ENCODE assay signal across 8 mouse cellular contexts in the genomic region with DNA sequence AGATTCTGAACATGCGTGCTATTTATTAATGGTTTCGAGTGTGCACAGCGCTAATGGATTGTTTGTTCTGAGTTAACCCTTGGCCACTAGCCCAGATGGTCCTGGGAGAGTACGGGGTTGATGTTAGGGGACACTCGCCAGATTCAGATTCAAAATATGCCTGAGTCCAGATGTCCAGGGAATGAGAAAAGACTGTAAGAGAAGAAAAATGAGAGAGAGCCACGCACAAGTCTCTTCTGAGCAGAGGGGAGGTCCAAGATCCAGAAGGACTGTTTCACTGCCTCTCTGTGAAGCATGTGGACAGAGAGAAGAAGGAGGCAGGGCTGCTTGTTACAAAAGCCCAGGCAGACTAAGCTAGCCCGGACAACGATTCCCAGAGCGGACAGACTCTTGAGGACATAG. TPM values are rescaled to one million over a fixed set of nuclear protein-coding genes. Genes with fewer than 3 reads are reported as not detected.
DNase-seq lines count a peak whose midpoint lies in the region; ATAC-seq and TF ChIP-seq lines count a peak whose summit lies in the region.

No protein-coding gene starts in this region.

- TF ChIP-seq CTCF in heart, adult 2 months (IDR thresholded peaks at IDR 0.05) = no peak

- peak; percentile 74 to 77 for DNase-seq in heart, adult 2 months
- DNase-seq in adrenal gland, postnatal 25 days = peak; percentile 21
- peak; percentile 80 for DNase-seq in heart, postnatal 4 days
- no peak for DNase-seq in embryo, embryonic 10.5 days (ENCODE audit: low spot score)
- DNase-seq in layer of hippocampus, adult 9-10 months (ENCODE audit: low spot score) = no peak
- DNase-seq in spleen, postnatal 36 days (ENCODE audit: low spot score in 2 of 2) = no peak

- TF ChIP-seq EP300 in heart, adult 2 months (IDR thresholded peaks at IDR 0.05; ENCODE audit: insufficient read depth, low read depth, low read length) = no peak

- H3K4me3 ChIP-seq in heart, adult 2 months = no peak overlapping the region
- no peak overlapping the region for H3K4me3 ChIP-seq in heart, embryonic 11.5 days (ENCODE audit: low read depth, low read length)
- no peak overlapping the region for H3K4me3 ChIP-seq in lung, embryonic 16.5 days (ENCODE audit: low read length)

- TF ChIP-seq POLR2A in heart, adult 2 months (IDR thresholded peaks at IDR 0.05; ENCODE audit: insufficient read depth, low read depth, low read length) = peak; percentile 44; the same call in 1 of the 2 replicates

- H3K27me3 ChIP-seq in heart, adult 2 months (ENCODE audit: control insufficient read depth, insufficient read depth, low read length) = no peaks in the 10 kb centered on the region
- H3K27me3 ChIP-seq in heart, embryonic 11.5 days (ENCODE audit: control insufficient read depth, insufficient read depth, low read length) = no peaks in the 10 kb centered on the region
- H3K27me3 ChIP-seq in lung, embryonic 16.5 days (ENCODE audit: control insufficient read depth, insufficient read depth, low read depth, low read length) = no peaks in the 10 kb centered on the region

- H3K27ac ChIP-seq in heart, adult 2 months = peak overlapping the region; percentile 62
- H3K27ac ChIP-seq in heart, embryonic 11.5 days (ENCODE audit: low read depth, low read length) = no peak overlapping the region
- H3K27ac ChIP-seq in lung, embryonic 16.5 days (ENCODE audit: low read length) = peak overlapping the region; percentile 86

- H3K36me3 ChIP-seq in heart, adult 2 months (ENCODE audit: control insufficient read depth, insufficient read depth, low read length) = no peaks in the 10 kb centered on the region
- no peaks in the 10 kb centered on the region for H3K36me3 ChIP-seq in heart, embryonic 11.5 days (ENCODE audit: control insufficient read depth, insufficient read depth, low read length)
- no peaks in the 10 kb centered on the region for H3K36me3 ChIP-seq in lung, embryonic 16.5 days (ENCODE audit: control insufficient read depth, insufficient read depth, low read length)

- no peaks in the 10 kb centered on the region for H3K9me3 ChIP-seq in heart, embryonic 11.5 days (replicated peaks; ENCODE audit: control insufficient read depth, low read length)
- no peaks in the 10 kb centered on the region for H3K9me3 ChIP-seq in lung, embryonic 16.5 days (ENCODE audit: control insufficient read depth, low read length)

- no peak overlapping the region for H3K9ac ChIP-seq in heart, adult 2 months (ENCODE audit: low read depth, low read length)
- H3K9ac ChIP-seq in heart, embryonic 11.5 days (ENCODE audit: low read depth, low read length) = no peak overlapping the region
- H3K9ac ChIP-seq in lung, embryonic 16.5 days (ENCODE audit: low read length) = peak overlapping the region; percentile 26; the same call in 1 of the 2 replicates

- WGBS in heart, adult 2 months = 34% methylated on average over 9 of the region's 9 CpGs
- WGBS in heart, embryonic 11.5 days (ENCODE audit: insufficient replicate concordance) = 71% methylated on average over 9 of the region's 9 CpGs
- 14% methylated on average over 9 of the region's 9 CpGs for WGBS in lung, embryonic 16.5 days

- H3K4me2 ChIP-seq in heart, embryonic 11.5 days = no peak overlapping the region
- peak overlapping the region; percentile 41 for H3K4me2 ChIP-seq in lung, embryonic 16.5 days (ENCODE audit: low read depth, low read length)

- no peaks in the 10 kb centered on the region for H3K79me2 ChIP-seq in heart, adult 2 months (replicated peaks; ENCODE audit: control insufficient read depth, insufficient read depth, low read length)

- no peak for ATAC-seq in heart, embryonic 11.5 days (replicated peaks; ENCODE audit: insufficient number of reproducible peaks, low FRiP score, low TSS enrichment)
- ATAC-seq in lung, embryonic 16.5 days (ENCODE audit: low read depth) = peak; percentile 84

- peaks cover 2% of the 10 kb centered on the region; the same call in 1 of the 2 replicates for H3K4me1 ChIP-seq in heart, adult 2 months (ENCODE audit: control insufficient read depth, insufficient read depth, low read length)
- H3K4me1 ChIP-seq in heart, embryonic 11.5 days (ENCODE audit: control insufficient read depth, insufficient read depth, low read length) = 0 out of 2 replicates have a peak, but pooled peaks cover 3% of the 10 kb centered on the region
- peaks cover 19% of the 10 kb centered on the region for H3K4me1 ChIP-seq in lung, embryonic 16.5 days (replicated peaks; ENCODE audit: control insufficient read depth, insufficient read depth, low read length)

- intact Hi-C loops in heart, adult 2 months (cut with DNase I) = no loop called here

RNA-seq across cellular contexts. Expression of gene Plac8, which starts 33.8 kb away (rescaled TPM):
- total RNA-seq in heart, adult 2 months (2021) = 1 to 10 TPM; 1.5 to 3.1 TPM
- 3.7 and 8.0 TPM in 2 replicates for polyA plus RNA-seq in heart, adult 2 months (2012; rRNA removed)
- 7.1 and 8.2 TPM in 2 replicates for polyA plus RNA-seq in heart, embryonic 11.5 days (2014; fragmentation: Nextera tagmentation; extraction: Ambion mirVana)
- total RNA-seq in adrenal gland, postnatal 25 days (2021) = 5.5 and 9.6 TPM in 2 replicates
- 1 to 10 TPM; 2.8 to 3.0 TPM for total RNA-seq in heart, postnatal 4 days (2021)
- 12.5 and 16.7 TPM in 2 replicates for polyA plus RNA-seq in lung, embryonic 16.5 days (2015; fragmentation: Nextera tagmentation; extraction: Ambion mirVana)

Comparison
In these comparisons a context has a peak if more than half of its experiments do, and no peak if none do; other contexts are left out.
1. DNase-seq: peak in heart, adult 2 months (2 of 2), adrenal gland, postnatal 25 days (single experiment) and heart, postnatal 4 days (single experiment); none in embryo, embryonic 10.5 days (single experiment), layer of hippocampus, adult 9-10 months (single experiment) and spleen, postnatal 36 days (0 of 2).